Mouse (Mus musculus) olfactory bulb, adult 2 months (tissue): ENCODE results near the gene Repin1.

Experiments
- CTCF ChIP-seq: fragments of 200-500 bp; IDR thresholded peaks from 2 replicates; pipeline ENCODE4 v1.5.1; 2012; ENCODE audit warnings: low read depth, mild to moderate bottlenecking, low read length, moderate library complexity; ENCODE audit not compliant: insufficient read depth
- POLR2A ChIP-seq: fragments of 200-500 bp; IDR thresholded peaks from 2 replicates; pipeline ENCODE4 v1.6.1; 2012; ENCODE audit warnings: mild to moderate bottlenecking, low read depth, low read length, moderate library complexity; ENCODE audit not compliant: insufficient read depth

DNA sequence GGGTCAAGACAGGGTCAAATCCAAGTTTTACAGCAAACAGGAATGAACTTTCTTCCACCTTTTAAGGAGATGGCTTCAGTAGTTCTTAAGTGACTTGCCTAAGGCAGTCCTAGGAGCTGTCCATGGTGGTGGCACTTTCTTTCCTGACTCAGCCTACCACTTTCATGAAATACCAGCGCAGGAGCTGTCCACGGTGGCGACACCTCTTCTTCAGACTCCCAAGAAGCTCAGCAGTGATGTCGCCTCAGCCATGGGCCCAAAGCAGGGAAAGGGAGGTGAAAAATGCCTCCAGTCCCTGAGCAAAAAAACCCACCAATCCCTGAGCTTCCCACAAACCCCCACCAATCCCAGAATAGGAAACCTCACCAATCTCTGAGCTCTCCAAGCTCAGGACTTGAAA, 40.8 kb upstream of the Repin1 start:
- TF ChIP-seq CTCF (no peak), POLR2A (no peak)
